Mouse (Mus musculus) liver, embryonic 11.5 days (tissue): Measurements from ENCODE around the gene Pou6f1. TPM values are rescaled to one million over a fixed set of nuclear protein-coding genes. Genes with fewer than 3 reads are reported as not detected.
A peak's percentile ranks its signal among the peaks of the same experiment; 100 is the strongest.

Experiments
- ATAC-seq: fragments of 200-750 bp; cut with Nextera tagmentation; replicated peaks from 2 replicates; pipeline ENCODE4 v1.8.0; 2017; ENCODE audit warnings: moderate number of reproducible peaks, mild to moderate bottlenecking, moderate TSS enrichment, moderate library complexity; ENCODE audit not compliant: low FRiP score
- DNase-seq: peaks from one replicate; pipeline ENCODE4 v3.0.0-alpha.2; 2017; ENCODE audit warnings: low spot score
- H3K27ac ChIP-seq: fragments of 300-500 bp; sonication (generic); 2 replicates; pipeline ENCODE4 v1.5.1; 2014; ENCODE audit warnings: mild to moderate bottlenecking, low read depth, low read length, control low read depth
- H3K27me3 ChIP-seq: fragments of 300-500 bp; sonication (generic); replicated peaks from 2 replicates; pipeline ENCODE4 v1.6.1; 2014; ENCODE audit warnings: low read length, mixed read lengths; ENCODE audit not compliant: control insufficient read depth, insufficient read depth
- H3K36me3 ChIP-seq: fragments of 300-500 bp; sonication (generic); 2 replicates; pipeline ENCODE4 v1.6.1; 2014; ENCODE audit warnings: mild to moderate bottlenecking, low read length, moderate library complexity, mixed read lengths; ENCODE audit not compliant: control insufficient read depth, insufficient read depth
- H3K4me1 ChIP-seq: fragments of 300-500 bp; sonication (generic); replicated peaks from 2 replicates; pipeline ENCODE4 v1.6.1; 2014; ENCODE audit warnings: low read length, mixed read lengths; ENCODE audit not compliant: control insufficient read depth, insufficient read depth
- H3K4me2 ChIP-seq: fragments of 300-500 bp; sonication (generic); 2 replicates; pipeline ENCODE4 v1.6.1; 2014; ENCODE audit warnings: mild to moderate bottlenecking, control low read depth, moderate library complexity
- H3K4me3 ChIP-seq: fragments of 300-500 bp; sonication (generic); 2 replicates; pipeline ENCODE4 v1.5.1; 2014; ENCODE audit warnings: low read depth, low read length, control low read depth
- H3K9ac ChIP-seq: fragments of 300-500 bp; sonication (generic); 2 replicates; pipeline ENCODE4 v1.6.1; 2014; ENCODE audit warnings: low read depth, low read length, control low read depth
- H3K9me3 ChIP-seq: fragments of 300-500 bp; sonication (generic); 2 replicates; pipeline ENCODE4 v1.6.1; 2016; ENCODE audit warnings: low read length, inconsistent platforms, mixed read lengths; ENCODE audit not compliant: control insufficient read depth
- WGBS: fragments of 180-500 bp; shearing (Covaris S2); extraction: QIAGEN DNeasy Blood & Tissue Kit; methylation state at CpG from one replicate; pipeline ENCODE4 v1.1.7; 2014; 5-methylcytosine and 5-hydroxymethylcytosine counted together
- polyA plus RNA-seq: library from polyadenylated mRNA; unstranded; fragments of >200 nt; fragmentation: Nextera tagmentation; extraction: Ambion mirVana; gene quantifications from 2 replicates; pipeline ENCODE4 v1.2.1, GENCODE M21; 2014

The Pou6f1 gene
- polyA plus RNA-seq, 1 experiment from 2014 or later = 0.92 TPM

GRCm38 (mm10) chr15:100635851-100636645 lies 36.3 kb upstream of the Pou6f1 start:
- Histone ChIP-seq H3K4me1 (peaks cover 29% of the 10 kb centered on the region), H3K36me3 (no peaks in the 10 kb centered on the region), H3K9me3 (no peaks in the 10 kb centered on the region), H3K4me2 (peak overlapping the region; percentile 97), H3K27me3 (peaks cover 43% of the 10 kb centered on the region), H3K4me3 (peak overlapping the region; percentile 63), H3K27ac (no peak overlapping the region), H3K9ac (peak overlapping the region; percentile 54)
- DNase-seq = peak; percentile 52
- ATAC-seq = no peak
- 4% methylated on average over 38 of the region's 38 CpGs for WGBS

- Histone ChIP-seq H3K4me1 (peaks cover 29% of the 10 kb centered on the region), H3K4me3 (peak overlapping the region; percentile 63; the same call in 1 of the 2 replicates), H3K36me3 (no peaks in the 10 kb centered on the region), H3K4me2 (peak overlapping the region; percentile 97), H3K9me3 (no peaks in the 10 kb centered on the region), H3K27me3 (peaks cover 43% of the 10 kb centered on the region), H3K9ac (no peak overlapping the region), H3K27ac (no peak overlapping the region)
- no peak for DNase-seq
- 10% methylated on average over 9 of the region's 9 CpGs for WGBS
- no peak for ATAC-seq
Observed at GRCm38 (mm10) chr15:100635239-100635638, 35.5 kb upstream of the Pou6f1 start.

- Histone ChIP-seq H3K36me3 (no peaks in the 10 kb centered on the region), H3K27me3 (peaks cover 41% of the 10 kb centered on the region), H3K4me2 (no peak overlapping the region), H3K4me3 (no peak overlapping the region), H3K9me3 (no peaks in the 10 kb centered on the region), H3K9ac (no peak overlapping the region), H3K4me1 (peaks cover 31% of the 10 kb centered on the region), H3K27ac (no peak overlapping the region)
- no peak for DNase-seq
- ATAC-seq = no peak
- WGBS = 78% methylated on average over 10 of the region's 10 CpGs
Observed at GRCm38 (mm10) chr15:100633341-100633740, 33.6 kb upstream of the Pou6f1 start.

DNA sequence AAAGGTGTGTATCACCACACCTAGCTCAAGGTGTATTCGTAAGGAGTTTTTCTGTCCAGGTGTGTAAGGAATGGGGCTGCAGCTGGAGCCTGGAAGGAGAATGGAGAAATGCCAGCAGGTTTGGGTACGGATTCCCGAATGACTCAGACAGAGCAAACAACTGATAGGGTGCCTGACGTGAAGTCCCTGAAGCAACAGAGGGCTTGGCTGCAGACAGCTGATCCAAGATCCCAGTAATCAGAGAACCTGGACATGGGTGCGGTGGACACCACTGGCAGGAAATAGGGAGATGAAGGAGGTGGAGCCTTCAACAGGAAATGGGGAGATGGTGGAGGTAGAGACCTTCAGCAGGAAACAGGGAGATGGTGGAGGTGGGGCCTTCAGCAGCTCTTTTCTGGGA lies 32.5 kb upstream of the Pou6f1 start:
- Histone ChIP-seq H3K9me3 (no peaks in the 10 kb centered on the region), H3K27ac (no peak overlapping the region), H3K4me3 (no peak overlapping the region), H3K9ac (no peak overlapping the region), H3K27me3 (peaks cover 31% of the 10 kb centered on the region), H3K4me2 (no peak overlapping the region), H3K36me3 (no peaks in the 10 kb centered on the region), H3K4me1 (peaks cover 35% of the 10 kb centered on the region)
- ATAC-seq (no peak), DNase-seq (no peak)
- WGBS = 65% methylated on average over 5 of the region's 5 CpGs

DNA sequence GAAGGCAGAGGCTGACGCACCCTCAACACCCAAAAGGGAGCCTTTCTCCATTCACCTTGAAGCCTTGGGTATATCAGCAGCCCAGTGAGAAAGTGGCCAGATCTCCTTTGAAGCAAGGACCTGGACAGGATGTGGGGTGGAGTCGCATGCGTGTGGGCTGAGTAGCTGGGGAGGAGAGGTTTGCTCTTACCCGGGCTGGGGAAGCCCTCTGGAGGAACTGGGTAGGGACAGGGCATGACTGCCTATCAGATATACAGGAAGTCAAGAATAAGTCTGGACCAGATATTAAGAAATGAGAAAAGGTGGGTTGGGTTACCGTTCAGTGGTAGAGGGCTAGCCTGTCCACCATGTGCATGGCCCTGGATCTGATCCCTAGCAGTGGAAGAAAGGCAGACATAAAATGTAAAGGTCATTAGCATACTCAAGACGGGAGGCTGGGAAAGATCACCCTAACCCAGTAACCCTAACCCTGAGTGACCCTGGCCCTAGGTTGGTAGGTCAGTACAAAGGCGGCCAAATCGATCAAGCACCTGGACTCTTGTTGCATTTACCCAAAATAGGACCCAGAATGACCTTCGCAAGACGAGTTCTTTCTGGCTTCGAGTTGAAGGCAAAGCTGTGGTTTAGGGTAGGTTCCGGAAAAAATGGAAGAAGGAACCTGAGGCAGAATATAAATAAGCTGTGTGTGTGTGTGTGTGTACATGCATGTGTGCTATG lies 31.8 kb upstream of the Pou6f1 start:
- peaks cover 24% of the 10 kb centered on the region for H3K27me3 ChIP-seq
- no peak overlapping the region for H3K4me2 ChIP-seq
- no peaks in the 10 kb centered on the region for H3K36me3 ChIP-seq
- H3K27ac ChIP-seq = no peak overlapping the region
- H3K4me3 ChIP-seq = no peak overlapping the region
- H3K4me1 ChIP-seq = peaks cover 30% of the 10 kb centered on the region
- 59% methylated on average over 12 of the region's 12 CpGs for WGBS
- no peak for DNase-seq
- H3K9me3 ChIP-seq = no peaks in the 10 kb centered on the region
- ATAC-seq = peak; percentile 13; the same call in 1 of the 2 replicates
- no peak overlapping the region for H3K9ac ChIP-seq

DNA sequence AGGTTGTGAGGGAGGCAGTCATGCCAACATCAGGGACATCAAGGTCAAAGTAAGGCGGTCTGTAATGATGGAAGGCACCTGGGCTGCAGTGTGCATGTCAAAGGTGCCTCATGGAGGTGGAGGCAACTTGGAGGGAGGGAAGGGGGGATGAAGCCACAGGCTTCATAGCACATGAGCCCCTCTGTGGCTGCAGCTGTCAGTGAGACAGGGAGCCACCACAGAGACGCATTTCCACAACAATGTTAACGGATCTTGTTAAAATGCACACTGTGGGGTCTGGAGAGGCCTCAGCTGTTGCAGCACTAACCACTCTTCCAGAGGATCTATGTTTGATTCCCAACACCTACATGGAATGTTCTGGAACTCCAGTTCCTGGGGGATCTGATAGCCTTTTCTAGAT lies 30.3 kb upstream of the Pou6f1 start:
- WGBS = 92% methylated on average over 3 of the region's 3 CpGs
- Histone ChIP-seq H3K27me3 (peaks cover 9% of the 10 kb centered on the region), H3K4me2 (no peak overlapping the region), H3K36me3 (no peaks in the 10 kb centered on the region), H3K4me1 (peaks cover 19% of the 10 kb centered on the region), H3K9ac (no peak overlapping the region), H3K4me3 (no peak overlapping the region), H3K9me3 (no peaks in the 10 kb centered on the region), H3K27ac (no peak overlapping the region)
- DNase-seq (no peak), ATAC-seq (no peak)

DNA sequence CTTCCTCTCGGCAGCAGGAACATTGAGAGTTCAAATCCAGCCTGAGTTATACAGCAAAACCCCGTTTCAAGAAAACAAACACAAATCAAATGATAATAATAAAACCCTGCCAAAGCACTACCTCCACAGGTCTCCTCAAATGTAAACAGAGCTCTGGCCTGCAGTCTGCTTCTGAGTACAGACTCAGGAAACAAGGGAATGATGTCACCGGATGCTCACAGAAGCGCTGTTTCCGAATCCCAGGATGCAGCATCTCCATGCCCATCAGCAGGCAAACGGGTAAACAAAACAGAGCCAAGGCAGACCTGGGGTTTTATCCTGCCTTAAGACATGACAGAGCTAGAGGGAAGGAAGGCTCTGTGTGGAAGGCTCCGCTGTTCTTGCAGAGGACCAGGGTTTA lies 29.0 kb upstream of the Pou6f1 start:
- no peaks in the 10 kb centered on the region for H3K36me3 ChIP-seq
- H3K9me3 ChIP-seq = no peaks in the 10 kb centered on the region
- no peak overlapping the region for H3K4me2 ChIP-seq
- no peaks in the 10 kb centered on the region; the same call in 1 of the 2 replicates for H3K27me3 ChIP-seq
- H3K27ac ChIP-seq = no peak overlapping the region
- H3K4me3 ChIP-seq = no peak overlapping the region
- H3K4me1 ChIP-seq = peaks cover 19% of the 10 kb centered on the region
- WGBS = 47% methylated on average over 7 of the region's 7 CpGs
- ATAC-seq = no peak
- no peak for DNase-seq
- H3K9ac ChIP-seq = no peak overlapping the region

GRCm38 (mm10) chr15:100627774-100628370 lies 28.1 kb upstream of the Pou6f1 start:
- Histone ChIP-seq H3K27me3 (no peaks in the 10 kb centered on the region; the same call in 1 of the 2 replicates), H3K27ac (peak overlapping the region; percentile 25), H3K9ac (no peak overlapping the region), H3K4me3 (no peak overlapping the region), H3K4me2 (no peak overlapping the region), H3K36me3 (no peaks in the 10 kb centered on the region), H3K9me3 (no peaks in the 10 kb centered on the region), H3K4me1 (peaks cover 16% of the 10 kb centered on the region)
- DNase-seq (no peak), ATAC-seq (no peak)
- 26% methylated on average over 11 of the region's 11 CpGs for WGBS
